Mouse (Mus musculus): ENCODE data around the gene Rbfox2. TPM values are rescaled to one million over a fixed set of nuclear protein-coding genes. Genes with fewer than 3 reads are reported as not detected.

The Rbfox2 gene
- total RNA-seq, 2 experiments from 2014 or later: 418 to 432 TPM

GRCm38 (mm10) chr15:77116139-77116722, 190.6 kb downstream of the Rbfox2 start:
- DNase-seq: no peak
- intact Hi-C loops (cut with DNase I): no loop called here

- no peak for DNase-seq
- intact Hi-C loops (cut with DNase I): no loop called here
Measured at GRCm38 (mm10) chr15:77115456-77115855, 191.3 kb downstream of the Rbfox2 start.

GRCm38 (mm10) chr15:77113591-77113990, 193.2 kb downstream of the Rbfox2 start:
- intact Hi-C loops (cut with DNase I): no loop called here

GRCm38 (mm10) chr15:77112378-77112777, 194.4 kb downstream of the Rbfox2 start:
- intact Hi-C loops (cut with DNase I): no loop called here
- no peak for DNase-seq

More at GRCm38 (mm10) chr15:77113591-77113990, 193.2 kb downstream of the Rbfox2 start:
- no peak for DNase-seq

GRCm38 (mm10) chr15:77111924-77112323, 194.9 kb downstream of the Rbfox2 start:
- intact Hi-C loops (cut with DNase I): no loop called here
- DNase-seq: no peak

- no peak for DNase-seq
- intact Hi-C loops (cut with DNase I): no loop called here
Measured at GRCm38 (mm10) chr15:77110452-77110851, 196.4 kb downstream of the Rbfox2 start.

GRCm38 (mm10) chr15:77107169-77107908, 199.5 kb downstream of the Rbfox2 start:
- no peak for DNase-seq
- intact Hi-C loops (cut with DNase I): no loop called here

- DNase-seq: no peak
- intact Hi-C loops (cut with DNase I): no loop called here
Measured at GRCm38 (mm10) chr15:77105273-77105672, 201.5 kb downstream of the Rbfox2 start.

GRCm38 (mm10) chr15:77104349-77105158, 202.2 kb downstream of the Rbfox2 start:
- intact Hi-C loops (cut with DNase I): no loop called here
- no peak for DNase-seq

- DNase-seq: no peak
- intact Hi-C loops (cut with DNase I): no loop called here
Measured at GRCm38 (mm10) chr15:77102685-77103084, 204.1 kb downstream of the Rbfox2 start.

GRCm38 (mm10) chr15:77099756-77100155, 207.0 kb downstream of the Rbfox2 start:
- no peak for DNase-seq
- intact Hi-C loops (cut with DNase I): no loop called here

GRCm38 (mm10) chr15:77097358-77097757, 209.4 kb downstream of the Rbfox2 start:
- DNase-seq: no peak
- intact Hi-C loops (cut with DNase I): no loop called here

GRCm38 (mm10) chr15:77095216-77095615, 211.6 kb downstream of the Rbfox2 start:
- intact Hi-C loops (cut with DNase I): no loop called here
- no peak for DNase-seq

GRCm38 (mm10) chr15:77094431-77094830, 212.4 kb downstream of the Rbfox2 start:
- intact Hi-C loops (cut with DNase I): no loop called here
- no peak for DNase-seq

GRCm38 (mm10) chr15:77091394-77091793, 215.4 kb downstream of the Rbfox2 start:
- no peak for DNase-seq
- intact Hi-C loops (cut with DNase I): no loop called here

GRCm38 (mm10) chr15:77090531-77090930, 216.3 kb downstream of the Rbfox2 start:
- no peak for DNase-seq
- intact Hi-C loops (cut with DNase I): no loop called here

GRCm38 (mm10) chr15:77089249-77089648, 217.6 kb downstream of the Rbfox2 start:
- intact Hi-C loops (cut with DNase I): no loop called here

GRCm38 (mm10) chr15:77086488-77086887, 220.3 kb downstream of the Rbfox2 start:
- intact Hi-C loops (cut with DNase I): no loop called here
- no peak for DNase-seq

More at GRCm38 (mm10) chr15:77089249-77089648, 217.6 kb downstream of the Rbfox2 start:
- no peak for DNase-seq

- intact Hi-C loops (cut with DNase I): no loop called here
- DNase-seq: no peak
Measured at GRCm38 (mm10) chr15:77085818-77086217, 221.0 kb downstream of the Rbfox2 start.

- DNase-seq: no peak
- intact Hi-C loops (cut with DNase I): no loop called here
Measured at GRCm38 (mm10) chr15:77081454-77081853, 225.3 kb downstream of the Rbfox2 start.

- peak; percentile 37 for DNase-seq
- intact Hi-C loops (cut with DNase I): no loop called here
Measured at GRCm38 (mm10) chr15:77080684-77081254, 226.0 kb downstream of the Rbfox2 start.
